Mouse (Mus musculus) embryo, embryonic 11.5 days (tissue): Measurements from ENCODE around the gene 2010111I01Rik.
"Not testable (repeated sequence)": the region's sequence is repeated elsewhere in the genome, so short reads cannot be mapped to it uniquely, and the experiment has no call there.

Source experiments
- DNase-seq: peaks from one replicate; pipeline ENCODE4 v3.0.0-alpha.2; 2012; ENCODE audit warnings: low read depth, low spot score

2010111I01Rik gene

DNA sequence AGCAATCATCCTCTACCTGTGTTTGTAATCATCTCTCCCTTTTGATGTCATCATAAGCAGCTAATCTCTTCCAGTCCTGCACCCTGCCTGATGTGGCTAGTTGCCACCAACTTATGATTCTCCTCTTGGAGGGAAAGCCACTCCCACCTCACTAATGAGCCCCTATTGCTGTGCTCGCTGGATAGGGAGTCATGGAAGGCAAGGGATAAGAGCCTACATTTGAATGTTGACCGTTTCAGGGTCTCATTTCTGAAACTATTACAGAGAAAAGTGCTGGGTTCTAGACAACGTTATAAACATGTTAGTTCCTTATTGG, 109.9 kb downstream of the 2010111I01Rik start:
- DNase-seq = no peak

DNA sequence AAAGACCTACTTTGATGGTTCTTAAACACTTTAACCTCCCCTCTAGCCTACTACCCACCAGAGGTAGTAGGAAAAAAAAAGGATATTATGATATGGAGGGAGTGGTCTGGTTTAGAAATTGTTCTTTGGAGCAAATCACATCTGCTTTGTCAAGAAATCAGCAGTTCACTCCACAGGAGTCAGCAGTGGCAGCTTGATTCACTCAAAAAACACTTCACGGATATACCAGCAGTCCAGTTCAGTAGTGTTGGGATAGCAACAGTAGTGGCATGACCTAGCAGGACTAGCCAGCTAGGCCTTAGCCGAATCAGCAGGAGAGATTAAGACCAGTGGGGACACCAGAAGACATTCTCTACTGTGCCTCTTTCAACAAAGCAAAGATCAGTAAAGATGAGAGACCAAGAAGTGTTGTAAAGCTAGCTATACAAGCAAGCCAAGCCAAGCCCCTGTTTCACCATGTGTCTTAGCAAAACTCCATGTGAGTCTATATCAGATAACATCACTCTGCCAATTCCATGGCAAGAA, 110.7 kb downstream of the 2010111I01Rik start:
- no peak for DNase-seq

DNA sequence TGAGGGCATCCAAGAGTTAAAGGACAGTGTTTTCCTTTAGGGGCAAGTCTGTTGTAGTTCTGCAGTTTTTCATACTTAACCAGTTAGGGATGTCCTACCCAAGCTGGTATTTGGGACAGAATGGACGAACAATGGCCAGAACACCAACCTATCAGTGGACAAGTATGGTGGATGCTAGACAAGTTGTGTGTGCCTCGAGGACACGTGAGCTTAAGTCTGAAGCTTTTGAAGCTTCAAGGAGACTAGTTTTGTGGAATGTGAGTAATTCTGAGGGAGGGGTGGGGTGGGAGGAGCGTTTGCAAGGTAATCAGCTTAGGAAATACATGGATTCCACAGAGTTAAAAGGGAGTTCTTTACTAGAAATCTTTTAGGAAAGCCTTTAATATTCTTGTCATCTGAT, 115.5 kb downstream of the 2010111I01Rik start:
- no peak for DNase-seq

DNA sequence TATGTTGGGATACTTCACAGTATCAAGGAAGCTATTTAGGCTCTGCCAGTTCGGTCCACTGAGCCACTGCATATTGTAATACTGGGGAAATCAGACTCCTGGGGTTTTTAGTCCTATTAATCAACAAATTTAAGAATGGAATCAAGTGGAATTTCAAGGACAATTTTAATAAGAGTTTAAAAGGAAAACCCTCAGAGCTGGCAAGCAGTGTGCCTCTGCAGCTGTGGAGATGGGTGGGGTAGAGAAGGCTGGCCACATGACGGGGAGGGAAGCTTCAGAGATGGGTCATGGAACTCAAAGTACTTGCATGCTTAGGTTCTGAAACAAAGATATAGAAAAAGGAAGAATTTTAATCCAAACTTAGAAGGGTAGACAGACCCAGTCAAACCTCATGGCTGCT, 116.1 kb downstream of the 2010111I01Rik start:
- no peak for DNase-seq

DNA sequence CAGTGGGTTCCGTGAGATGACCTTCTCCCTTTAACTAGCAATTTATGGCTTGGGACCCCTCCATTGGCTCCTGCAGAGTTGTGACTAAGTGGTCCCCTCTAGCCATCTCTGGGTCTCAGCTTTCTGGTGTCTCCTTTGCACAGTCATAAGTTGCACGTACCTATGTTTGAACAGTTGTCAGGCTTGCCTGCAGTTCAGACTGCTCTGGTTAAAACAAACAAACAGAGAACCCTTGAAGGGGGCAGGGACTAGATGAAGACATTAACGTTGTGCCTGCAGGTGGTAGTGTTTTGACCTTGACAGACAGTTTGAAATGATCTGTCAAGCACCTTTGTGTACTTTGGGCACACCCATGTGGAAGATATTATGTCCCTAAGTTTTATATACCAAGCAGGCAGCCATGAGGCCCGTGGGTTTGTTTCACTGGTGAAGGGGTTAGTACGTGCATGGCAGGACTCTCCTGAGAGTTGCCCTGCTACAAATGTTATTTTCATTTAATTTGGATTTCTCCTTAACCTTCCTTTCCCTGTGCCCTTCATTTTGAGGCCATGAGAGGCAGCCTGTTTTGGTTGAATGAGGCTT, 118.0 kb downstream of the 2010111I01Rik start:
- no peak for DNase-seq

- not testable (repeated sequence) for DNase-seq
These were observed 118.4 kb downstream of the 2010111I01Rik start for GRCm38 (mm10) chr13:63083139-63083538.

- DNase-seq = no peak
These were observed 119.0 kb downstream of the 2010111I01Rik start for GRCm38 (mm10) chr13:63083663-63084062.

- no peak for DNase-seq
These were observed 123.4 kb downstream of the 2010111I01Rik start for GRCm38 (mm10) chr13:63087865-63088683.

- no peak for DNase-seq
These were observed 124.8 kb downstream of the 2010111I01Rik start for GRCm38 (mm10) chr13:63089513-63089912.

DNA sequence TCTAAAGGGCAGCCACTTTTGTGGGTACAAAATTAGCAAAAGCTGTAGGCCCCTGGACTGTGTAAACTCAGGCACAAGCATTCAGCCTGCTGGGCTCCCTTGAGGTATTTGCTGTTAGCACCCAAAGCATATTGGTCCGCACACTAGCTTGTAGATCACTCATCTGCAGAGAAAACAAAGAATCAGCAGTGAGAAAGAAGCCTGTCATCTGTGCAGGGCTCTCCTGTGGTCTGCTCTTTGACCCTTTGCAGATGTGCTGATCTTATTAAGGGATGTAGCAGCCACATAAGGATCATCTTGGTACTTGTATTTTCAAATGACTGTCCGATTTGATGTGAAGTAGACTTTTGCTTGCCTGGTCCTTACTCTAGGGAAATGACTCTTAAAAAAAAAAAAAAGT, 126.6 kb downstream of the 2010111I01Rik start:
- no peak for DNase-seq

GRCm38 (mm10) chr13:63092299-63092698, 127.6 kb downstream of the 2010111I01Rik start:
- no peak for DNase-seq

- no peak for DNase-seq
These were observed 128.2 kb downstream of the 2010111I01Rik start for GRCm38 (mm10) chr13:63092874-63093273.

DNA sequence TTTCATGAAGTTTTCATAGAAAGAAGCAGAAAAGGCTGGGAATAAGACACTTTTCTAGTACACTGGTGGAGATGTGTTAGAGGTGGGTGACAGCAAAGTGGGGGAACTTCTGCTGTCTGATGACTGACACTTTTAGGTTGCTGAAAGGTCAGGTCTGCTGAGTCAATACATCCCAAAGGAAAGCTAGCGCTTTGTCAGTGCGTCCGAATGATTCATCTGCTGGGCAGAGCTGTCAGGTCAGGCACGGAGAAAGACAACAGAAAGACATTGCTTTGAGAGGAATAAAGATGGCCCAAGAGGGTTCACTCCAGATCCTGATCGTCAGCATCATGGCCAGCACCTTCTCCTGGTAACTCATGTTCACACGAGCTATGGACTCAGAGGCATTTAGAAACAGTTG, 128.9 kb downstream of the 2010111I01Rik start:
- DNase-seq = no peak

DNA sequence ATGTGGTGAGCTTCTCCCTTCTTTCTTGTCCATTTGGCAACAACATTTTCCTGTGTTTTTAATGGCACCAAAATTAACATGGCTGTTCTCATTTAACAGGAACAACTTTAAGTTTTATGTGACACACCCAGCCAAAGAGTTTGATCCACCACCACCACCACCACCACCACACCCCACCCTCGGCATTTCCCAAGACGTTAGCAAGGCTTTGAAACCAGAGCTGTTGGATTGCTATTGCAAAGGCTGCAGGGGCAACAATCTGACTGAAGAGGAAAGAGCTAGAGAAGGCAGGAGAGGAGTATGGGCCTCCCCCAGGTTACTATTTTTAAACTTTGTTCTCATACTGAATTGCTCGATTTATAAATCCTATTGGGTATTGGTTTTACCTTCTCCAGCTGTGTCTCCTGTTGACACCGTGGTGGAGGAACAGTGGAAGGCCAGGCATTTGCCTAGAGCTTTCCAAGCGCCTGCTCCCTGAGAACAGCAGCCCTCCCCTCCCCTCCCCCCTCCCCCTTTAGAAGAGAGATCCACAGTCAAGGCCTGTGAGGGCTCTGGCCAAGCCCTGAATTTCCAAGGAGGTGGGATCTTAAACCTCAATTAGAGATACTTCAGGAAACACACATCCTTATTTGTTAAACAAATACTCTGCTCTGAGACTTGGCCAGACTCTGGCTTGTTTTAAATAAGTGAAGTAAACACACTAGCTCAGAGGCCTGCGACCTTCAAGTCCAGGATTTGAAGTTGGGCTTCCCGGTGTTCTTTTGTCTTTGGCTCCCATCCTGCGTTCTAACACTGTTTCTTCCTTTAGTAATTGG, 129.8 kb downstream of the 2010111I01Rik start:
- DNase-seq = peak; percentile 17

DNA sequence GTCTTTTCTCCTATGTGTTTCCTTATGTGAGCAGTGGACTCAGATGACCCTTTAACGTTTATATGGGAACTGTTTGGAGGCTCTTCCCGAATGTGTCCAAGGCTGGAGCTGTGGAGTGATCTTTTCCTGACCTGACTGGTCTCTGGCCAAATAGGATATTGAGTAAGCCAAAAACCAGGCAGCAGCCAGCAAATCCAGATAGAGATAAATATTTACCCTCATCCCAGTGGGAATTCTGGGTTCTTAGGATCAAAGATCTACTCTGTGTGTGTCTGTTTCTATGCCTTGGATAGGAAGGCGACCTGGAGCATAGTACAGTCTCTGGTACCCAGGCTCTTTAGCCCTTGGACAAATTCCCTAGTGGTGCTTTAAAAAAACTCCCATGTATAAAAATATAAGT, 132.1 kb downstream of the 2010111I01Rik start:
- DNase-seq = no peak

DNA sequence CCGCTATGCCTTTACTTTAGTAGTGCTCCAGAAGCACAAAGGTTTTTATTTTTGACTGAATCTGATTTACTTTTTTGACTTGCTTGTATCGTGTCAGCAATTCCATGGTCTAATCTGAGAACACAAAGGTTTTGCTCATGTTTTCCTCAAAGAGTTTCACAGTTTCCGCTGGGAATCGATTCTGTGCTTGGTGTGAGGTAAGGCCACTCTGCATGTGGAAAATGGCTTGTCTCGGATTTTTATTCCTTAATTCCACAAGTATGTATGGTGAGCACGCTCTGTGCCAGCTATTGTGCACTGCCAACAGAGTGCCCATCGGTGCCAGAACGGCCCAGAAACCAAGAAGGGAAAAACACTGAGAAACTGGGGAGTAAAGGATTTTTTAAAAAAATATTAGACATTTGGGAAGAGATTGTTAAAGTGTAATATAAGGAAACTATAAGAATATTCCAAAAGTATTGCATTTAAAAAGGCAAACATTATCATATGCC, 132.8 kb downstream of the 2010111I01Rik start:
- no peak for DNase-seq

GRCm38 (mm10) chr13:63101761-63102160, 137.1 kb downstream of the 2010111I01Rik start:
- no peak for DNase-seq

DNA sequence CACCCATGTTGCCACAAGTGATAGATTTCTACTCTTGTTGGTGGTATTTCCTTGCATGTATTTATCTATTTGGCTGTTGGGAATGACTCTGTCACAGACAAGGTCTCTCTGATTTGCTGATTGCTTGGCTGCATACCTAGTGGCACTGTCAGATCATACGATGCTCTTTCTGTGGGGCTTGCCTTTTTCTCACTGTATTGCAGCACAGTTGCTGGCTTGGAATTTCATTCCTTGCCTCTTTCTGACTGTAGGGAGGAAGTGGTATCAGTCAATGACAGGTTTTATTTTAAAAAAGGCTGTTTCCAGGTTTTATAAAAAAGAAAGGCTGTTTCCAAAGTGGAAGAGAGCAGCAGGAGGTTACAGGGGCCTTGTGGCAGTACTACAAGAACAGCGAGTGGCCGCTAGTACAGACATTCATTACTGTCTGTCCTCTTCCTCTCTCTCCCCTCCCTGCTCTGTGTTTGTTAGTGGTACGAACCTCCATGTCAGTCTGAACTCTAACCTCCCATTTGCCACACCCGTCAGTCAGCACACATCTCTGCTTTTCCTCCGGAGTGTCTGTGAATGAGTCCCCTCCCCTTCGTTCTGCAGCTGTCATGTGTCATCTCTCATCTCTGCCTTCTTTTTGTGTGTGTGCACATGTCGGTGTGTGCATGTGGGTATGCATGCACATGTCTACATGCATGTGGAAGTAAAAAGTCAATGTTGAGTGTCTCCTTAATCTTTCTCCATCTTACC, 138.3 kb downstream of the 2010111I01Rik start:
- no peak for DNase-seq

DNA sequence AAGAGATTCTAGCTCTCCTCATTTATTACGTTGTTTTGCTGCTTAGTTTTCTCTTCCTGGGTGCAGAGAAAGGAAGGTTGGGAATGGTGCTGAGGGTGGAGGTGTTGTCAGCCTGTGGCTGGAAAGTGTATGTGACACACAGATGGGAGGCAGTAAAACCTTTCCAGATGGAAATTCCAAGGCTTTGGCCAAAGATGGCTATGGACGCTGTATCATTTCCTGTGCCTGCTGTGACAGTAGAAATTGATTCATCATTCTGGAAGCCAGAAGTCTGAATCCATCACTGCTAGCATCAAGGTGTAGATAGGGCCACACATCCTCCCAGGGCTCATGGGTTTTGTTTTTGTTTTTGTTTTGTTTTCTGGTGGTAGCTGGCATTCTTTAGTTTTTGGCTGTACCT, 141.9 kb downstream of the 2010111I01Rik start:
- no peak for DNase-seq

- no peak for DNase-seq
These were observed 143.9 kb downstream of the 2010111I01Rik start for GRCm38 (mm10) chr13:63108601-63109000.

GRCm38 (mm10) chr13:63111297-63112042, 146.8 kb downstream of the 2010111I01Rik start:
- no peak for DNase-seq
